Mouse (Mus musculus) ES-E14 (cell line): ENCODE results near the gene Ovol3. TPM values are rescaled to one million over a fixed set of nuclear protein-coding genes. Genes with fewer than 3 reads are reported as not detected.

Experiments used
- DNase-seq: peaks from one replicate; pipeline ENCODE4 v3.0.0-alpha.2; 2013; ENCODE audit warnings: low read depth, low spot score
- H3K27ac ChIP-seq: 2 replicates; pipeline ENCODE4 v1.5.1; 2012; ENCODE audit warnings: low read depth, mild to moderate bottlenecking, low read length, moderate library complexity, mixed read lengths; ENCODE audit not compliant: poor library complexity, insufficient read depth, severe bottlenecking
- H3K36me3 ChIP-seq: 2 replicates; pipeline ENCODE4 v1.6.1; 2012; ENCODE audit warnings: mild to moderate bottlenecking, low read length, moderate library complexity, mixed read lengths; ENCODE audit not compliant: control insufficient read depth, poor library complexity, insufficient read depth, severe bottlenecking
- H3K4me1 ChIP-seq, 2 experiments: fragments of 150-350 bp in 1 of 2; sonication (generic) in 1 of 2; 2 replicates each; pipeline ENCODE4 v1.6.1; 2012; ENCODE audit warnings: low read length in 2 of 2, mild to moderate bottlenecking in 1 of 2, mixed read lengths in 1 of 2; ENCODE audit not compliant: control insufficient read depth in 2 of 2, insufficient read depth in 2 of 2, poor library complexity in 1 of 2
- H3K4me3 ChIP-seq, 2 experiments: fragments of 150-350 bp in 1 of 2; sonication (generic) in 1 of 2; 2 replicates each; pipeline ENCODE4 v1.5.1; 2012; ENCODE audit warnings: low read length in 2 of 2, low read depth in 1 of 2, mild to moderate bottlenecking in 1 of 2, mixed read lengths in 1 of 2; ENCODE audit not compliant: insufficient read depth in 1 of 2, poor library complexity in 1 of 2, severe bottlenecking in 1 of 2
- H3K9ac ChIP-seq: 2 replicates; pipeline ENCODE4 v1.6.1; 2012; ENCODE audit warnings: low read depth, mild to moderate bottlenecking, low read length, mixed read lengths; ENCODE audit not compliant: poor library complexity, insufficient read depth, severe bottlenecking
- H3K9me3 ChIP-seq: fragments of 150-350 bp; sonication (generic); 2 replicates; pipeline ENCODE4 v1.6.1; 2012; ENCODE audit warnings: low read depth, mild to moderate bottlenecking, low read length; ENCODE audit not compliant: control insufficient read depth, insufficient read depth
- CHD2 ChIP-seq: IDR thresholded peaks from 2 replicates; pipeline ENCODE4 v1.6.1; 2014; ENCODE audit warnings: mild to moderate bottlenecking, low read depth, low read length, inconsistent platforms
- HCFC1 ChIP-seq: IDR thresholded peaks from 2 replicates; pipeline ENCODE4 v1.6.1; 2012; ENCODE audit warnings: low read length, inconsistent platforms, borderline replicate concordance; ENCODE audit not compliant: insufficient read depth
- MAFK ChIP-seq: IDR thresholded peaks from 2 replicates; pipeline ENCODE4 v1.6.1; 2014; ENCODE audit warnings: mild to moderate bottlenecking, low read depth, low read length, inconsistent platforms; ENCODE audit not compliant: insufficient read depth
- ZC3H11A ChIP-seq: IDR thresholded peaks from 2 replicates; pipeline ENCODE4 v1.6.1; 2012; ENCODE audit warnings: low read depth, mild to moderate bottlenecking, inconsistent platforms, low read length, borderline replicate concordance
- ZNF384 ChIP-seq: IDR thresholded peaks from 2 replicates; pipeline ENCODE4 v1.6.1; 2012; ENCODE audit warnings: low read depth, low read length, inconsistent platforms
- in situ Hi-C, 2 experiments: fragments of 600-800 bp; cut with MboI; formaldehyde crosslinking; loops; one replicate each; pipeline ENCODE4 v1.15.1; 2025; ENCODE audit warnings: low sequenced_read_pairs in 2 of 2, inconsistent platforms in 1 of 2; ENCODE audit not compliant: unreplicated experiment in 2 of 2
- total RNA-seq: library from RNA; depleted of rRNA; stranded (reverse); fragments of 300-350 nt; gene quantifications from 2 replicates; pipeline ENCODE4 v1.2.3, GENCODE M21; 2012

The Ovol3 gene
- total RNA-seq, 1 experiment: not detected

GRCm38 (mm10) chr7:30269641-30270040, 34.1 kb upstream of the Ovol3 start:
- DNase-seq: no peak
- in situ Hi-C loops: no loop called here
- H3K9ac ChIP-seq: no peak overlapping the region
- H3K4me1 ChIP-seq: peaks cover 0 to 22% of the 10 kb centered on the region in 2 experiments; a peak in 2 of 4 replicates
- H3K36me3 ChIP-seq: peaks cover 56% of the 10 kb centered on the region
- no peak overlapping the region for H3K27ac ChIP-seq
- no peaks in the 10 kb centered on the region for H3K9me3 ChIP-seq
- TF ChIP-seq CHD2 (no peak), MAFK (no peak), HCFC1 (no peak), ZNF384 (no peak), ZC3H11A (no peak)
- no peak overlapping the region for H3K4me3 ChIP-seq

DNA sequence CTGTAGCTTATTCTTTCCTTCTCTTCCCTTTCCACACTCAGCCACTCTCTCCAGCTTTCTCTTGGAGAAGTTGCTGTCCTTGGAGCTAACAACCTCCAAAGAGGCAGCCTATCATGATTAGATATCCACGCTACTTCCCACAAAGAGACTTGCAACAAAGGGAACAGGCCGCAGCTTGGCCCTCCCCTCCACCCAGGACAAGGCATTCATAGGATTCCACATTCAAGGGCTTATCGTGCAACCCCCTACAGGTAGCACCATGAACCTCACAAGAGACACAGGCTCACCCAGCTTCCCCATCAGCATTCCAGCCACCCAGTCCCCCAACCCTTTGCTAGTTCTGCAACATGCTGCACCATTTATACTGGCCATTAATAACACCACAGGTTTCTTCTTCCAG, 31.3 kb upstream of the Ovol3 start:
- Histone ChIP-seq H3K4me1 (peaks cover 0 to 22% of the 10 kb centered on the region in 2 experiments; a peak in 2 of 4 replicates), H3K9me3 (no peaks in the 10 kb centered on the region), H3K4me3 (no peak overlapping the region), H3K27ac (peak overlapping the region; percentile 71), H3K9ac (peak overlapping the region; percentile 18; the same call in 1 of the 2 replicates), H3K36me3 (peaks cover 58% of the 10 kb centered on the region)
- no peak for TF ChIP-seq ZC3H11A
- TF ChIP-seq CHD2: no peak
- TF ChIP-seq MAFK: no peak
- TF ChIP-seq HCFC1: no peak
- TF ChIP-seq ZNF384: no peak
- in situ Hi-C loops: no loop called here
- DNase-seq: peak; percentile 51

DNA sequence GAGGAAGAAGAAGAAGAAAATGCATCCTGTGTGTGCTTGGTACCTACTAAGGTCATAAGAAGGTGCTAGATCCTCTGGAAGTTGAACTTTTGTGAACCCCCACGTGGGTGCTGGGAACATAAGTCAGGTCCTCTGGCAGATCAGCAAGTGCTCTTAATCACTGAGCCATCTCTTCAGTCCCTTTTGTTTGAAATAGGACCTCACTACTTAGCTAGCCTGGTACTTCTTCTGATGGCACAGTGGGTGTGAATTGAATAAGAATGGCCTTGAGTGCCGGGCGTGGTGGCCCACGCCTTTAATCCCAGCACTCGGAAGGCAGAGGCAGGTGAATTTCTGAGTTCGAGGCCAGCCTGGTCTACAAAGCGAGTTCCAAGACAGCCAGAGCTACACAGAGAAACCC, 30.4 kb upstream of the Ovol3 start:
- Histone ChIP-seq H3K4me3 (no peak overlapping the region), H3K9me3 (no peaks in the 10 kb centered on the region), H3K27ac (no peak overlapping the region; the same call in 1 of the 2 replicates), H3K4me1 (peaks cover 0 to 22% of the 10 kb centered on the region in 2 experiments; a peak in 2 of 4 replicates), H3K9ac (no peak overlapping the region), H3K36me3 (peaks cover 59% of the 10 kb centered on the region)
- in situ Hi-C loops: no loop called here
- TF ChIP-seq CHD2 (no peak), MAFK (peak; percentile 52; the same call in 1 of the 2 replicates)
- peak; percentile 83 for DNase-seq

DNA sequence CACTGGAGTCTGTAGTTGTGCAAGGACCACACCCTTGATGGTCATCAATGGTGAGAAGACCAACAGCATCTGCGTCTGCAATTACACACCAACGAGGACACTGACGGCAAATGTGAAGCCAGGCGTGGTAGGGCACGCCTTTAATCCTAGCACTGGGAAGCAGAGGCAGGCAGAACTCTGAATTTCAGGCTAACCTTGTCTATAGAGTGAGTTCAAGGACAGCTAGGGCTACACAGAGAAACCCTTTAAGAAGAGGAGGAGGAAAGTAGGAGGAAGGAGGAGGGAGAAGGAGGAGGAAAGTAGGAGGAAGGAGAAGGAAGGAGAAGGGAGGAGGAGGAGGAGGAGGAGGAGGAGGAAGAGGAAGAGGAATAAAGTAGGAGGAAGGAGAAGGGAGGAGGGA, 30.0 kb upstream of the Ovol3 start:
- Histone ChIP-seq H3K36me3 (peaks cover 59% of the 10 kb centered on the region), H3K9ac (no peak overlapping the region), H3K27ac (no peak overlapping the region; the same call in 1 of the 2 replicates), H3K4me1 (peaks cover 0 to 22% of the 10 kb centered on the region in 2 experiments; a peak in 2 of 4 replicates), H3K9me3 (no peaks in the 10 kb centered on the region), H3K4me3 (no peak overlapping the region)
- no peak for DNase-seq
- TF ChIP-seq CHD2: no peak
- no peak for TF ChIP-seq MAFK
- no peak for TF ChIP-seq ZNF384
- TF ChIP-seq HCFC1: no peak
- TF ChIP-seq ZC3H11A: no peak
- in situ Hi-C loops: no loop called here

DNA sequence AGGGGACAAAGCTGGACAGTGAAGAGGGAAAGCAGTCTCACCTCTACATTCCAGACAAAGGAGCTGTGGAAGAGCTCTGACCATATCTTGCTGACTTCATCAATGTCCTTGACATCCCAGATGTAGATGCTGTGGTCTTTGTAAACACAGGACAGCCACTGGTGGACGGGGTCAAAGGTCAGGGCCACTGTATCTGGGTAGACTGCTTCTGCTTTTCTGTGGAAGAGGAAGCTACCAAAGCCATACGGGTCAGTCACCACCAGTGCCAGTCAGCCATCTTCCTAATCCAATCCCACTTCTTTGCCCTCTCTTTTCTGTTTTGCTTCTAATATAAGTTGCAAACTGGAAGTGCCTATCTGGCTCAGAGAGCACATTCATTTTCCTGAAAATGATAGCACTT, 29.5 kb upstream of the Ovol3 start:
- Histone ChIP-seq H3K27ac (no peak overlapping the region; the same call in 1 of the 2 replicates), H3K4me1 (peaks cover 0 to 22% of the 10 kb centered on the region in 2 experiments; a peak in 2 of 4 replicates), H3K9me3 (no peaks in the 10 kb centered on the region), H3K4me3 (no peak overlapping the region), H3K36me3 (peaks cover 54% of the 10 kb centered on the region), H3K9ac (no peak overlapping the region)
- no peak for DNase-seq
- no peak for TF ChIP-seq CHD2
- TF ChIP-seq ZC3H11A: no peak
- TF ChIP-seq MAFK: no peak
- no peak for TF ChIP-seq ZNF384
- no peak for TF ChIP-seq HCFC1
- in situ Hi-C loops: no loop called here
